Mouse (Mus musculus) left cerebral cortex, adult 8-10 months (tissue): ENCODE results near the gene Mlxip. TPM values are rescaled to one million over a fixed set of nuclear protein-coding genes. Genes with fewer than 3 reads are reported as not detected.
A peak's percentile ranks its signal among the peaks of the same experiment; 100 is the strongest.

Experiments
- DNase-seq, 2 experiments: peaks; one replicate each; pipeline ENCODE4 v3.0.0; 2022; ENCODE audit warnings: low spot score in 2 of 2
- total RNA-seq, 4 experiments: library from RNA; stranded (reverse); gene quantifications; 2 replicates each; pipeline ENCODE4 v1.2.4; 2022

Gene Mlxip
- total RNA-seq, 4 experiments from 2014 or later, result 12.7 to 16.3 (median 14.7) TPM

GRCm38 (mm10) chr5:123381968-123382367, 12.6 kb upstream of the Mlxip start:
- DNase-seq, result no peak

DNA sequence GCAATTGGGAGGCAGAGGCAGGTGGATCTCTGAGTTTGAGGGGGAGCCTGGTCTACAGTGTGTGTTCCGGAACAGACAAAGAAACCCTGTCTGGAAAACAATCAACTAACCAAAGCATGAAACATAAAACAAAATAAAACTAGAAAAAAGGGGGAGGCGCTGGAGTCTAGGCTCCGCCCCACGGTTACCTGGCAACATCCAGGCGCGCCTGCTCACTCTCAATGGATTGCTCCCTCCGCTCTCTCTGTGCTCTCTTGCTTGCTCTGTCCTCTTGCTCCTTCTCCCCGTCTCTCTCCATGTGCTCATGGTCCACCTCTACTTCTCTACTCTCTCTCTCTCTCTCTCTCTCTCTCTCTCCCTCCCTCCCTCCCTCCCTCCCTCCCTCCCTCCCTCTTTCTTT, 11.9 kb upstream of the Mlxip start:
- no peak for DNase-seq

- DNase-seq, result no peak
Observed at GRCm38 (mm10) chr5:123388452-123388851, 6.1 kb upstream of the Mlxip start.

- DNase-seq, result no peak
Observed at GRCm38 (mm10) chr5:123390536-123391441, 3.8 kb upstream of the Mlxip start.

GRCm38 (mm10) chr5:123391442-123391809, 3.2 kb upstream of the Mlxip start:
- peak in 1 of 2 experiments; percentile 58 for DNase-seq

GRCm38 (mm10) chr5:123393786-123394302, 754 bp upstream of the Mlxip start:
- no peak for DNase-seq

DNA sequence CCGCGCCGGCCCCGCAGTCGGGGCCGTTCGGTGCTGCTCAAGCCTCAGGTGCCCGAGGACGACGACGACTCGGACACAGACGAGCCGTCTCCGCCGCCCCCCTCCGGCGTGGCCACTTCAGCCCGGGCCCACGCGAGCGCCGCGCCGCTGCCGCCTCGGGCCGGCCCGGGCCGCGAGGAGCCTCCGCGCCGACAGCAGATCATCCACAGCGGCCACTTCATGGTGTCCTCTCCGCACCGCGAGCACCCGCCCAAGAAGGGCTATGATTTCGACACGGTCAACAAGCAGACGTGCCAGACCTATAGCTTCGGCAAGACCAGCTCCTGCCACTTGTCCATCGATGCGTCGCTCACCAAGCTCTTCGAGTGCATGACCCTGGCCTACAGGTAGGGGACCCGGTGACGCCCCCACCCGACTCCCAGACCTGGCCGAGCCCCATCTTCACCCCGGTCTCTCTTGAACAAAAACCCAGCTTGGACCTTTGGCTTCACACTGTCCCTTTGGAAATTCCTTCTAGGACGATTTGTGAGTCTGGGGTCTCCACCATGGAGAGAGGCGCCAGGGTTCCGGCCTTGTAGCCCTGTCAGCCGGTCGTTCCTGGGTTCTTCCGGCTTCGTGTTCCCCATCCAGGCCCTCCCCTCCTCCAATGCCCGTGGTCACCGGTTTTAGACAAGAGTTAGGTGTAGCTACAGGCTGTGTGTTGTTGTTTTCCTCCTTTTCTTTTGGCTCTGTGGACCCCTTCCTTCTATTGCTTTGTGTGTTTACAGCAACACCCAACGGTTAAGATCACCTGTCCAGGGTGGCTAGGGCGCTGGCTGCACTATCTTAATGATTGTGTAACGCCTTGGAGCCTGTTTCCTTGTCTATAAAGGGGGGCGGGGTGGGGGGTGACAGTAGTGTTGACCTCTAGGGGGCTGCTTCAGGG, 621 bp downstream of the Mlxip start:
- no peak for DNase-seq

DNA sequence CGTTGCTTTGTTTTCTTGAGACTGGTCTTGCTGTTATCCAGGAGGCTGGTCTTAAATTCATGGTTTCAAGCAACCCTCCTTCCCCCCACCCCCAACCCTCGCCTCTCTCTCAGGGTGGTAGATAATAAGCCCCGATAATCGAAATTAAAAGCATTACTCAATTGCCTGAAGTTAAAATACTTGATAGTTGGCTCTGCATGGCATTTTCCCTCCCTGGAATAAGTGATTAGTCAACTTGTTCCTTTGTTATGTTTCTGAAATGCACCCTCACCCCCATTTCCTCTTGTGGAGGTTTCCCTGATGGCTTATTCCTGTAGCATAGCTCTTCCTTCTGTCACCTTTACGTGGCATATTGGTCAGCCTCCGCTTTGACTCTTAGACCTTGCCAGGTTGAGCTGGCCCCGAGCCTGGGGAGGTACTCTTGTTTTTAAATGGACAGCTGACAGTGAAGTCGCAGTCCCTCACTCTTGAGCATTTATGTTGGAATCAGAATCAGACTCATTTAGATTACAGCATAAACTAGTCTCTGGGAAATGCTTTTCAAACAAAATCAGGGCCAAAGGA, 2.4 kb downstream of the Mlxip start:
- no peak for DNase-seq

GRCm38 (mm10) chr5:123397786-123398185, 3.2 kb downstream of the Mlxip start:
- no peak for DNase-seq

- DNase-seq, result no peak
Observed at GRCm38 (mm10) chr5:123398856-123399498, 4.4 kb downstream of the Mlxip start.

DNA sequence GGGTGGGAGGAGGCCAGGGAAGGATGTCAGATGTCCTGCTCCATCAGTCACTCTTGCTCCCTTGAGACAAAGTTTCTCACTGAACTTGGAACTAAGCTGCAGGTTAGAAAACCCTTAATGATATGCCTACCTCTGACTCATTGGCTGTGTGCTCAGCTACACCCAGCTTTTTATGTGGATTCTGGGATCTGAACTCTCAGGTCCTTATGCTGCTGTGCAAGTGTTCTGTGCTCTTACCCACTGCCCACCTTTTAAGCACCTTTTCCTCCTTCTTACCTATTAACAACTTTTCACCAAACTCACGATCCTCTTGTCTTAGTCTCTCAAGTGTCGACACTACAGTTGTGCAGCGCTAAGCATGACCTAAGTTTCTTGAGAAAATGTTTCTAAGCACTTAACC, 9.9 kb downstream of the Mlxip start:
- DNase-seq, result no peak

DNA sequence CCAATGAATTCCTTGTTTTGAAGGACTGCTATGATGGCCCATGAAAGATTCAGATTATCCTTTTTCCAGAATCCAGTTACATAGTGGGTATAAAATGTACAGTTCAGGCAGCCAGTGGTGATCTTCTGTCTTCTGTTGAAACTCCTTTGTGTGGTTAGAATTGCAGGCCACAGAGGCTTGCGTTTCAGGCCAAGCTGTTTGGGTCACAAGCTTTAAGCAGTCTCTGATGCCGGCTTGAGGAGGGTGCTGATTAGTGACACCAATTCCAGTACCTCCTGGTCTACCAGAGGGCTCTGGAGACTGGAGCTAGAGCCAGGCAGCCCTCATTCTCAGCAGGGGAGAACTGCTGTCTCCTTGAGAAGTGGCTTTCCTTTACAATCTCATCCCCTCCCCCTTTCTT, 12.4 kb downstream of the Mlxip start:
- no peak for DNase-seq

- no peak for DNase-seq
Observed at GRCm38 (mm10) chr5:123408176-123408575, 13.6 kb downstream of the Mlxip start.

- no peak for DNase-seq
Observed at GRCm38 (mm10) chr5:123412193-123412592, 17.6 kb downstream of the Mlxip start.

DNA sequence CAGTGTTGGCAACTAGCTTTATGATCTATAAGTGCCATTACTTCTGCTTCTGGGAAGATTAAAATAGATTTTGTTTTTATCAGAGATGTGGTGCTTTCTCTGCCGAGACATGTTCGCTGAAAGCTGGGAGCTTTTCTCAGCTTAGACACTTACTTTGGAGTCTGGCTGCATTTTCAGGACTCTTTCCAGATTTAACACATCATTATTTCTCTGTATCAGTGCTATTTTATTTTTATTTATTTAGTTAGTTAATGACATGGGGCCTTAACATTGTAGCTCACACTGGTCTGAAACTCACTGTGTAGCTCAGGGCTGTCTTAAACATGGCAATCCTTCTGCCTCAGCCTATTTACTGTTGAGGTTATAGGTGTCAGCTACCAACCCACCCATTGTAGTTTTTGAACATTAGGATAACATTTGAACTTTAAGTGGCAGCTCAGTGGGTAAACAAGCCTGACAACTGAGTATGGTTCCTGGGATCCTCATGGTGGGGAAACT, 19.3 kb downstream of the Mlxip start:
- no peak for DNase-seq

DNA sequence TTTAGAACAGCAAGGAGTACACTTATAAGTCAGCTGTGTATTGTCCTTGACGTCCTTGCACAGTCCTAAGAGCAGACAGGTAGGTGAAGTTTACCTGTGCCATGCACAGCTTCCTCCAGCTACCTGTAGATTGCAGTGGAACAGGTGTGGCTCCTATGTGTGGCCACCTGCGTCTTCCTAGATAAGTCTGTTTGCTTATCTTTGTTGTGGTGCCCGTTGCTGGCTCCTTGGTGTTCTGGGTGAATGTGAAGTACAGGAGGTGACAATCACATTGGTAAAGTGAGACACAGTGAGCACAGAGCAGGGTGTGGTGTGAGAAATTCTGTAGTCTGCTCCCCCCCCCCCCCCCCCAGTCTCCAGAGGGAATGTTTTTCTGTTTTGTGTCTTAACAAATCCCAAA, 21.6 kb downstream of the Mlxip start:
- no peak for DNase-seq

- DNase-seq, result no peak
Observed at GRCm38 (mm10) chr5:123416566-123417518, 22.2 kb downstream of the Mlxip start.

GRCm38 (mm10) chr5:123423885-123424284, 29.3 kb downstream of the Mlxip start:
- DNase-seq, result no peak

GRCm38 (mm10) chr5:123427556-123427955, 33.0 kb downstream of the Mlxip start:
- DNase-seq, result no peak
